Mouse (Mus musculus) stomach, embryonic 15.5 days (tissue): ENCODE results near the gene Gtf2e1. TPM values are rescaled to one million over a fixed set of nuclear protein-coding genes. Genes with fewer than 3 reads are reported as not detected.

Experiments used
- ATAC-seq: fragments of 200-750 bp; cut with Nextera tagmentation; 2 replicates; pipeline ENCODE4 v1.8.0; 2017; ENCODE audit warnings: low read depth, moderate number of reproducible peaks, moderate TSS enrichment; ENCODE audit not compliant: insufficient read depth, low FRiP score
- H3K27ac ChIP-seq: fragments of 300-500 bp; sonication (generic); 2 replicates; pipeline ENCODE4 v1.5.1; 2015; ENCODE audit warnings: mild to moderate bottlenecking, inconsistent platforms
- H3K27me3 ChIP-seq: fragments of 300-500 bp; sonication (generic); replicated peaks from 2 replicates; pipeline ENCODE4 v1.6.1; 2015; ENCODE audit warnings: inconsistent platforms
- H3K36me3 ChIP-seq: fragments of 300-500 bp; sonication (generic); 2 replicates; pipeline ENCODE4 v1.6.1; 2015; ENCODE audit warnings: inconsistent platforms
- H3K4me1 ChIP-seq: fragments of 300-500 bp; sonication (generic); 2 replicates; pipeline ENCODE4 v1.6.1; 2015; ENCODE audit warnings: inconsistent platforms
- H3K4me2 ChIP-seq: fragments of 300-500 bp; sonication (generic); 2 replicates; pipeline ENCODE4 v1.6.1; 2015; ENCODE audit warnings: mild to moderate bottlenecking, inconsistent platforms
- H3K4me3 ChIP-seq: fragments of 300-500 bp; sonication (generic); replicated peaks from 2 replicates; pipeline ENCODE4 v1.5.1; 2015; ENCODE audit warnings: inconsistent platforms
- H3K9ac ChIP-seq: fragments of 300-500 bp; sonication (generic); 2 replicates; pipeline ENCODE4 v1.6.1; 2015; ENCODE audit warnings: inconsistent platforms
- H3K9me3 ChIP-seq: fragments of 300-500 bp; sonication (generic); 2 replicates; pipeline ENCODE4 v1.6.1; 2016; ENCODE audit warnings: inconsistent platforms
- WGBS: fragments of 180-500 bp; shearing (Covaris S2); methylation state at CpG from one replicate; pipeline ENCODE4 v1.1.7; 2015; 5-methylcytosine and 5-hydroxymethylcytosine counted together
- polyA plus RNA-seq: library from polyadenylated mRNA; unstranded; fragments of >200 nt; fragmentation: Nextera tagmentation; extraction: Ambion mirVana; gene quantifications from 2 replicates; pipeline ENCODE4 v1.2.1, GENCODE M21; 2015

The Gtf2e1 gene
- 19.7 and 20.3 TPM in 2 replicates for polyA plus RNA-seq

- H3K4me2 ChIP-seq = peak within 1 kb of the TSS; percentile 65
- peak within 1 kb of the TSS; percentile 82 for H3K9ac ChIP-seq
- no peaks in the 10 kb centered on the region for H3K9me3 ChIP-seq
- H3K4me3 ChIP-seq = peak within 1 kb of the TSS; percentile 83
- peak; percentile 100 for ATAC-seq
- no peaks in the 10 kb centered on the region for H3K36me3 ChIP-seq
- H3K4me1 ChIP-seq = peaks cover 14% of the 10 kb centered on the region
- WGBS = 2% methylated on average over 41 of the region's 41 CpGs
- peak within 1 kb of the TSS; percentile 89 for H3K27ac ChIP-seq
- H3K27me3 ChIP-seq = no peaks in the 10 kb centered on the region
These were observed at the start of gene Gtf2e1, which contains the start of gene Rabl3 for GRCm38 (mm10) chr16:37539611-37540580. Gene Gtf2e1 (minus strand): TSS chr16:37539789. Gene Rabl3 (plus strand): TSS chr16:37539885.

DNA sequence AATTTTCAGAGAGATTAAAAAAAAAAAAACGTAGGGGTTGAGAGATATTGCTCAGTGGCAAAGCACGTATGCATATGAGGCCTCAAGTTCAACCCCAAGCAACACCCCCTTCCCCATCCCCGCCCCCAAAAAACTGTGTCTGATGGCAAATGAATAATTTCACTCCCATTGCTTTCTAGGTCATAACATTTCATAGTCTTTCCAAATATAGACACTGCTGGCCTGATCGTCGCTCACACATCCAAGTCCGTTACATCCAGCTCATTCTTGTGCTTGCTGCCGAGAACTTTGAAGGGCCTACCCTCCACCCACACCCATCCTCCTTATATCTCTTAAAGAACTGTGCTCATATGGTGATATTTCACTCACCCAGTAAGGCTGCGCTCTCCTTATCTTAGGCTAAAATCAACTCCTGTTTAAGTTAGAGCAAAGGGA is 45.6 kb upstream of the Gtf2e1 start:
- H3K36me3 ChIP-seq = no peaks in the 10 kb centered on the region
- H3K27ac ChIP-seq = no peak overlapping the region
- H3K27me3 ChIP-seq = no peaks in the 10 kb centered on the region
- no peak for ATAC-seq
- H3K4me3 ChIP-seq = no peak overlapping the region
- peak overlapping the region; percentile 63; the same call in 1 of the 2 replicates for H3K4me2 ChIP-seq
- H3K4me1 ChIP-seq = 0 out of 2 replicates have a peak, but pooled peaks cover 10% of the 10 kb centered on the region
- 58% methylated on average over 8 of the region's 8 CpGs for WGBS
- no peaks in the 10 kb centered on the region for H3K9me3 ChIP-seq
- no peak overlapping the region for H3K9ac ChIP-seq

GRCm38 (mm10) chr16:37584218-37585035 is 44.8 kb upstream of the Gtf2e1 start:
- H3K36me3 ChIP-seq = no peaks in the 10 kb centered on the region
- H3K9me3 ChIP-seq = no peaks in the 10 kb centered on the region
- ATAC-seq = peak; percentile 57; the same call in 1 of the 2 replicates
- H3K9ac ChIP-seq = 0 out of 2 replicates have a peak overlapping the region, but pooled peaks have one; percentile 12
- WGBS = 5% methylated on average over 25 of the region's 25 CpGs
- H3K4me3 ChIP-seq = peak overlapping the region; percentile 31
- H3K4me2 ChIP-seq = peak overlapping the region; percentile 63
- H3K4me1 ChIP-seq = 0 out of 2 replicates have a peak, but pooled peaks cover 10% of the 10 kb centered on the region
- H3K27ac ChIP-seq = peak overlapping the region; percentile 70
- no peaks in the 10 kb centered on the region for H3K27me3 ChIP-seq

GRCm38 (mm10) chr16:37583801-37584200 is 44.2 kb upstream of the Gtf2e1 start:
- WGBS = 48% methylated on average over 6 of the region's 6 CpGs
- Histone ChIP-seq H3K9ac (no peak overlapping the region), H3K4me2 (peak overlapping the region; percentile 63), H3K4me3 (peak overlapping the region; percentile 31; the same call in 1 of the 2 replicates), H3K9me3 (no peaks in the 10 kb centered on the region), H3K36me3 (no peaks in the 10 kb centered on the region), H3K27ac (peak overlapping the region; percentile 70; the same call in 1 of the 2 replicates), H3K27me3 (no peaks in the 10 kb centered on the region), H3K4me1 (0 out of 2 replicates have a peak, but pooled peaks cover 10% of the 10 kb centered on the region)
- ATAC-seq = no peak

DNA sequence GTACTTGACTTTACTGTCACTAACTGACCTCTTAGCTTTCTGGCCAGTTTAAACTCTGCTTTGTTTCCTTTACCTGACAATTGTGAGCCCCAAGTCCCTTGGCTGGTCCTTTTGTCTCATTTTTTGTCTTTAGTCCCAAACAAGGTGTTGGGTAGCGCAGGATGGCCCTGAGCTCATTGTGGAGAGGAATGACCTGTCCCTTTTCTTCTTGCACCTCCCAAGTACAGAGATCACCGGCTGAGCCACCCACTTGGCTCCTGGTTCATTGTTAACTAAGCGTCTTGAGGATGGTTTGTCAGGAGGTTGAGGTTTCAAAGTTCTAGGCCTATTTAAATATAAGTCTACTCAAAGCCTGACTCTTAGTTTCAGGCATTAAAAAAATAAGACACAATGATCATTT is 43.7 kb upstream of the Gtf2e1 start:
- Histone ChIP-seq H3K27me3 (no peaks in the 10 kb centered on the region), H3K4me3 (no peak overlapping the region), H3K27ac (no peak overlapping the region), H3K9ac (no peak overlapping the region), H3K9me3 (no peaks in the 10 kb centered on the region), H3K4me1 (0 out of 2 replicates have a peak, but pooled peaks cover 10% of the 10 kb centered on the region), H3K36me3 (no peaks in the 10 kb centered on the region), H3K4me2 (no peak overlapping the region)
- ATAC-seq = no peak
- 97% methylated on average over 3 of the region's 3 CpGs for WGBS

DNA sequence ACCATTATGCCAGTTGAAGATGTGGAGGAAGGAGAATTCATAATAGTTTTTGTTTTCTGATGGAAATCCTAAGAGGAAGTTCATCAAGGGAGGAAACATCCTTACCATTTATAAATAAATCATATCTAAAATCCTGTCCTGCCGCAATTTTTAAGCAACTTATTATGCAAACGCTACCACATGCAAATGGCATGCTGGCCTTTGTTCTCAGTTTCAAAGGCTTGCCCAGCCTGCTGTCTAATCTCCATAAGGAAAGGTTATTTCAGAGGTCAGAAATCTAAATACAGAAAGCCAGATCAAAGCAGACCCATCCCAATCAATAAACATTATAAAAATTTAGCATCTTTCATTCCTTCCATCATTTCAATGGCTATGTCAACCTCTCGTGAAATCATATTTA is 42.3 kb upstream of the Gtf2e1 start:
- ATAC-seq = no peak
- Histone ChIP-seq H3K9me3 (no peaks in the 10 kb centered on the region), H3K4me2 (no peak overlapping the region), H3K9ac (no peak overlapping the region), H3K27me3 (no peaks in the 10 kb centered on the region), H3K27ac (no peak overlapping the region), H3K4me3 (no peak overlapping the region), H3K4me1 (0 out of 2 replicates have a peak, but pooled peaks cover 10% of the 10 kb centered on the region), H3K36me3 (no peaks in the 10 kb centered on the region)
- WGBS = 85% methylated on average over 3 of the region's 3 CpGs

GRCm38 (mm10) chr16:37580651-37581050 is 41.1 kb upstream of the Gtf2e1 start:
- 0 out of 2 replicates have a peak, but pooled peaks cover 10% of the 10 kb centered on the region for H3K4me1 ChIP-seq
- no peaks in the 10 kb centered on the region for H3K27me3 ChIP-seq
- no peak for ATAC-seq
- H3K4me2 ChIP-seq = no peak overlapping the region
- no peak overlapping the region for H3K4me3 ChIP-seq
- WGBS = 87% methylated on average over 4 of the region's 4 CpGs
- no peaks in the 10 kb centered on the region for H3K9me3 ChIP-seq
- H3K36me3 ChIP-seq = no peaks in the 10 kb centered on the region
- H3K27ac ChIP-seq = no peak overlapping the region
- no peak overlapping the region for H3K9ac ChIP-seq

- H3K4me2 ChIP-seq = no peak within 1 kb of the TSS
- H3K4me3 ChIP-seq = no peak within 1 kb of the TSS
- no peak within 1 kb of the TSS for H3K9ac ChIP-seq
- H3K27ac ChIP-seq = no peak within 1 kb of the TSS
- H3K36me3 ChIP-seq = no peaks in the 10 kb centered on the region
- ATAC-seq = no peak
- H3K27me3 ChIP-seq = no peaks in the 10 kb centered on the region
- no peaks in the 10 kb centered on the region for H3K9me3 ChIP-seq
- H3K4me1 ChIP-seq = 0 out of 2 replicates have a peak, but pooled peaks cover 10% of the 10 kb centered on the region
- 50% methylated on average over 4 of the region's 4 CpGs for WGBS
These were observed 40.4 kb upstream of the Gtf2e1 start, which contains the start of gene Hgd for GRCm38 (mm10) chr16:37579994-37580393. Gene Hgd (plus strand): TSS chr16:37580153.

GRCm38 (mm10) chr16:37579591-37579990 is 40.0 kb upstream of the Gtf2e1 start:
- no peak overlapping the region for H3K9ac ChIP-seq
- H3K27ac ChIP-seq = no peak overlapping the region
- WGBS = 64% methylated on average over 1 of the region's 1 CpGs
- no peak overlapping the region for H3K4me2 ChIP-seq
- no peak for ATAC-seq
- H3K4me3 ChIP-seq = no peak overlapping the region
- 0 out of 2 replicates have a peak, but pooled peaks cover 6% of the 10 kb centered on the region for H3K4me1 ChIP-seq
- H3K27me3 ChIP-seq = no peaks in the 10 kb centered on the region
- no peaks in the 10 kb centered on the region for H3K9me3 ChIP-seq
- H3K36me3 ChIP-seq = no peaks in the 10 kb centered on the region

GRCm38 (mm10) chr16:37575325-37575724 is 35.7 kb upstream of the Gtf2e1 start:
- no peak overlapping the region for H3K27ac ChIP-seq
- H3K9me3 ChIP-seq = no peaks in the 10 kb centered on the region
- H3K9ac ChIP-seq = no peak overlapping the region
- WGBS = 71% methylated on average over 3 of the region's 3 CpGs
- H3K4me1 ChIP-seq = no peaks in the 10 kb centered on the region
- H3K36me3 ChIP-seq = no peaks in the 10 kb centered on the region
- H3K27me3 ChIP-seq = no peaks in the 10 kb centered on the region
- ATAC-seq = no peak
- no peak overlapping the region for H3K4me3 ChIP-seq
- no peak overlapping the region for H3K4me2 ChIP-seq

DNA sequence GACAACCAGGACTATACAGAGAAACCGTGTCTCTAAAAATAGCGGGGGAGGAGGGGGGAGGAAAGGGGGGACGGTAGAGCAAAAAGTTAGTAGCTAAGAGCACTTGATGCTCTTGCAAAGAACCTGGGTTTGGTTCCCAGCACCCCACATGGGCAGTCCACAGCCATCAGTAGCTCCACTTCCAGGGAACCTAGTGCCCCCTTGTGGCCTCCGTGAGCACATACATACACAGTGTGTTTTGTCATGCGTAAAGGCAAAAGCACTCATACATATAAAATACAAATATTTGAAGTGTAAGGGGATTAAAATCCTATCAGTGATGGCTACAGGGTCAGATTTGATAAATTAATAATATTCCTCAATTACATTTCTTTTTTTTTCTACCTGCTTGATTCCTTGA is 33.5 kb upstream of the Gtf2e1 start:
- no peak for ATAC-seq
- no peaks in the 10 kb centered on the region for H3K4me1 ChIP-seq
- H3K4me3 ChIP-seq = no peak overlapping the region
- no peak overlapping the region for H3K9ac ChIP-seq
- no peaks in the 10 kb centered on the region for H3K36me3 ChIP-seq
- no peak overlapping the region for H3K4me2 ChIP-seq
- H3K9me3 ChIP-seq = no peaks in the 10 kb centered on the region
- no peak overlapping the region for H3K27ac ChIP-seq
- 95% methylated on average over 5 of the region's 5 CpGs for WGBS
- no peaks in the 10 kb centered on the region for H3K27me3 ChIP-seq
